Mouse (Mus musculus): ENCODE measurements around the gene Abcc5.

DNA sequence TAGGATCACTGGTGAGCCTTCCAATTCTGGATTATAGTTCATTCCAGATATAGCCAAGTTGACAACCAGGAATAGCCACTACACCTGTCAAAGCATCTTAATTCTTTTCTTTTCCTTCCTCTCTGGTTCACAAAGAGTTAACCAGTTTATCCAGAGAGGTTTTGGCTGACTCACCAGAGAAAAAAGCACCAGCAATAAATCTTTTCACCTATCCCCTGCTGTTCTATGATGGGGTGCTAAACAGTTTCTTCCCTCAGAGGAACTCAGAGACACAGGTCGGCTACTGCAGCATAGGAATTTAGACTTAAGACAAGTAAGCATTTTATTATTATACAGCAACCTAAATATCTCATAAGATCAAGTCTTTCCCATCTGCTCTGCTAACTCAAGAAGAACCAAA is 29.9 kb upstream of the Abcc5 start:
- TF ChIP-seq POLR2A (IDR thresholded peaks at IDR 0.05; ENCODE audit: low read depth, low read length) (no peak), CTCF (IDR thresholded peaks at IDR 0.05; ENCODE audit: extremely low read depth, insufficient read length, insufficient replicate concordance, low read depth, low read length) (no peak)
